Mouse (Mus musculus) urinary bladder, postnatal 25 days (tissue): Measurements from ENCODE around the gene Gm16181.
A peak's percentile ranks its signal among the peaks of the same experiment; 100 is the strongest.

Experiments
- DNase-seq: peaks from one replicate; pipeline ENCODE4 v3.0.0; 2022; ENCODE audit warnings: low spot score

Gene Gm16181

DNA sequence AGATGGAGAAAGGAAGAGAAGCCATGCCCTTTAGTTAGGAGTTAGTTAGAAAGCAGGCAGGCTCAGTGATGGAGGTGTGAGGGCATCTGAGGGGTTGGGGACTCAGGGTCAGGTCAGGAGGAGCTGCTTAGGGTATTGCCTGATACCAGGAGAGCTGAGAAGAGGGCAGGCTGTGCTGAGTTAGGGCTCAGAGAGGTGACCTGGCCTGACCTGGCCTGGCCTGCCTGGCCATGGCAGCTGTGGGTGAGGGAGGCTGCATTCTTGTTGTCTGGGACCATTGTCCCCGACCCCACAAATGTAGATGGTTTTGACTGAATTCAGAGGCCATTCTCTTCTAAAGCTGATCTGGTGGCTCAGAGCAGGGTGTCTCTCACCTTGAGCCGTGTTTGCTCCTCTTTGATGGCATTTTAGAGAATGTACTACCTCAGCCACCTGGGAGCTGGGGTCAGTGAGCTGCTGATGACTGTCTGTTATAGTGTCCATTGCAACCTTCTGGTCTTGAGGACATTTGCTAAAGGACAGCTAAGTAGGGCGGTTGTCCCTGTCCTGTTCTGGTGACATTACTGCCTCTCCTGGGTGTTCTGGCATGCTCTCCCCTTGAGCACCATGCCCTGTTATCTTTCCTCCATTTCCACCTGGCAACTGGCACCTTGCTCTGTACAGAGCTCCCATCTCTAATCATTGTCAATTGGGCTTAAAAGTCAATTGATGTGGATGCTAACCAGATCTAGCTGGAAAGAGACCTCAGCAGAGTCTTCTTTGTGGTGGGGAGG lies 29.9 kb downstream of the Gm16181 start:
- no peak for DNase-seq

DNA sequence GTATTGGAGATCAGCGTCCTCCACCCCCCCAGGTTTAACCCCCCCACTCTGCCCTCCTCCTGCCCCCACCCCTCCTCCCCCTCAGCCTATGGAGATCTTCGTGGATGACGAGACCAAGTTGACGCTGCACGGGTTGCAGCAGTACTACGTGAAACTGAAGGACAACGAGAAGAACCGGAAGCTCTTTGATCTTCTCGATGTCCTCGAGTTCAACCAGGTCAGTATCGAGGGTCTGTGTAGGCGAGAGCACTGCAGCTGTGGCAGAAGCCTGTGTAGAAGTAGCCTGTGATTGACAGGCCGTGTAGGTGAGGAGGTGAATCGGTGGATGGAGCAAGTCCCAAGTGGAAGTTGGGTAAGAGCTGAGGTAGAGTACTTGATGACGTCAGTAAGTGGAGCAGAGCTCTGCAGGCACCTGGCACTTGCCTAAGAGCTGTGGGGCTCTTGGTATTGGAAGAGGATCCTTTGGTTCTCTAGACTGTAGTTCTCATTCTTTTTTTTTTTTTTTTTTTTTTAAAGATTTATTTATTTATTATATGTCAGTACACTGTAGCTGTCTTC lies 30.6 kb downstream of the Gm16181 start:
- DNase-seq: no peak

DNA sequence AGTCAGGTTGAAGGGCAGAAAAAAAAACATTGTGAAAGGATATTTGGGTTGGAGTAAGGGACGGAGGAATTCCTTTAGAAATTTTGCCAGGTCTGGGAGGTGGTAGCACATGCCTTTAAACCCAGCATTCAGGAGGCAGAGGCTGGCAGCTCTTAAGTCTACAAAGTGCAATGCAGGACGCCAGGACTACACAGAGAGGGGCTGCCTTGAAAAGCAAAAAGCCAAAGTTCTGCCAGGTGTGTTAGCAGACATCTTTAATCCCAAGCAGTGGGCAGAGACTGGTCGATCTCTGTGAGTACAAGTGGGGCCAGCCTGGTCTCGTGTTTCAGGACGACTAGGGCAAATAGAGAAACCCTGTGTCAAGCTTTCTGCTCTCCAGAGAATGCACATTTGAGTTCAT lies 31.3 kb downstream of the Gm16181 start:
- no peak for DNase-seq

DNA sequence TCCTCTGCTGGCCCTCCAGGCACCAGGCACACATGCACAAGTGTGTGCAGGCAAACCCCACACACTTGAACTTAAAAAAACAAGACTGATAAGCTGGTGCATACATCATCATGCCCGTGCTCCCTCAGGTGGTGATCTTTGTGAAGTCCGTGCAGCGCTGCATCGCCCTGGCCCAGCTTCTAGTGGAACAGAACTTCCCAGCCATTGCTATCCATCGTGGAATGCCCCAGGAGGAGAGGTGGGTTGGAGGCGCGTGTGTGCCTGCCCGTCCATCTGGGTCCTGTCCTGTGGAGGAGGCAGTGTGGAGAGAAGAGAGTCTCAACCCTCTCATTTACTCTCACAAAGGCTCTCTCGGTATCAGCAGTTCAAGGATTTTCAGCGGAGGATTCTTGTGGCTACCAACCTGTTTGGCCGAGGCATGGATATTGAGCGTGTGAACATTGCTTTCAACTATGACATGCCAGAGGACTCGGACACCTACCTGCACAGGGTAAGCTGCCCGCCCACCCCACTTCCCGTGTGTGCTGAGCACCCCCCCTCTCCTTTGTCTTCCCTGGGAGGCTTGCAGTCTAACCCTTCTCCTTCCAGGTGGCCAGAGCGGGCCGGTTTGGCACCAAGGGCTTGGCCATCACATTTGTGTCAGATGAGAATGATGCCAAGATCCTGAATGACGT lies 32.1 kb downstream of the Gm16181 start:
- no peak for DNase-seq

- DNase-seq: no peak
Measured at GRCm38 (mm10) chr17:35253293-35254093, 32.9 kb downstream of the Gm16181 start.

DNA sequence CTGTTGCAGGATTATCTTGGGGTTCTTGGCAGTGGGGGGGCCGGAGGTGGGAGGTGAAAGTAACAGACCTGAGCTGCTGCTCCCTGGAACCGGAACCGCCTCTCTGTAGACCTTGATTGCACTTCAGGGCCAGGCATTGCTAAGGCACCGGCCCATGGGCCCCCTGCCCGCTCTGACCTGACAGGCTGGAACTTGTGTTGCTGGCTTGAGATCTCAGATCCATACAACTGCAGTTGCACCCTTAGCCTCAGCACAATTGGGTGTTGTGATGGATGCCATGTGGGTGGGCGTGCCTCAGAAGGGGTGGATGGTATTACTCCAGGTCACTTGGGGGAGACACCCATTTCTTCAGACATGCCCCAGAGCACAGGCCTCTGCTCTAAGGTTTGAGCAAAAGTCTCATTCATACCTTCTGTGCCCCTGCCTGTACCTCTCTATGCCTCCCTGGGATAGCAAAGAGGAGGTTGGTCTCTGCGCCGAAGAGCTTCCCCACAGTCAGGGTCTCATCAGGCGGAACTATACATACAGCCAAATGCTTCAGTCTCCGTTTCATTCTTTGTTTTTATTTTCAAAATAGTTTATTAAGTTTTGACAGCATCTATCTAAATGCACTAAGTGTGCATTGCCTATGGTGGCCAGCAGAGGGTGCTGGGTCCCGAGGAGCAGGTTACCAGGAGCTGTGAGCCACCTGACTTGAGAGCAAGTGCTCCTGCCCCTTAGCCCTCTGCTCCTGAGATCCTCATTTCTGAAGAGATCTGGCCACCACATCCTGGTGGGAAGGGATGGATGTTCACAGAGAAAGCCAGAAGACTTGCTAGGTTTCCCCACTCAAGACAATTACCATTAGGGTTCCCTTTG lies 33.8 kb downstream of the Gm16181 start:
- DNase-seq: no peak

DNA sequence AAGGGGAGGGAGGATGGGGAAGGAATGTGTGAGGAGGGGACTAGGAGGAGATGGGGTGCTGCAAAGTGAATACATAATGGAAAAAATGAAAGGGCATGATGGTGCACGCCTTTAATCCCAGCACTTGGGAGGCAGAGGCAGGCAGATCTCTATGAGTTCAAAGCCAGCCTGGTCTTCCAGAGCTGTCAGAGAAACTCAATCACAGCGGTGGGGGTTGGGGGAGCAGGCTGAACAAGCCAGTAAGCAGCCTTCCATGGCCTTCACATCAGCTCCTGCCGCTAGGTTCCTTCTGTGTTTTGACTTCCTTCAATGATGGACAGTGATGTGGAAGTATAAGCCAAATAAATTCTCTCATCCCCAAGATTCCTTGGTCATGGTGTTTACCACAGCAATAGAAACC lies 34.7 kb downstream of the Gm16181 start:
- DNase-seq: no peak

GRCm38 (mm10) chr17:35255704-35256103 lies 35.1 kb downstream of the Gm16181 start:
- no peak for DNase-seq

- no peak for DNase-seq
Measured at GRCm38 (mm10) chr17:35257378-35257777, 36.7 kb downstream of the Gm16181 start.

DNA sequence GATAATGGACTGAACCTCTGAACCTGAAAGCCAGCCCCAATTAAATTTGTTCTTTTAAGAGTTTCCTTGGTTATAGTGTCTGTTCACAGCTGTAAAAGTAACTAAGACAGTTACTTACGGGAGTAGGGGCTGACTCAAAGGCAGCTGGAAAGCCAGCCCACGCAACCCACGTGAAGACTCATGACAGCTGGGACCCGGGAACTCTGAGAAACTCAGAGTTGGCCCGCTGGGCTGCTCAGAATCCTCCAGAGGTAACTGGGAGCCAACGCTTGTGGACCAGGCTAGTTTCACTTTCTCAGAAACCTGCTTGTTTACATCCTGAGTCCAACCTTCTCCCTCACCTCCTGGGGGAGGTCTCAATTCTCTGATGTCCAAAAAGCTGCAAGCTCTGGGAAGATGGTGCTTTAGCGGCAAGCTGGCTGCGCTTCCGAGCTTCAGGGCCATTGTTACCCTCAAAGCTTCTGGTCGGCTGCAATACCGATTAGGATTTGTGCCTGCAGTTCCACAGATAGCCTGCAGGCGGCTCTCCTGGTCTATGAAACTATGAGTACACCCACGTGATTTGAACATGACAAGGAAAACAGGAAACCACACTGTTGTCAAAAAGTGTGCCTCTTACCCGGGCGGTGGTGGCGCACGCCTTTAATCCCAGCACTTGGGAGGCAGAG lies 37.3 kb downstream of the Gm16181 start:
- peak; percentile 90 for DNase-seq

GRCm38 (mm10) chr17:35258492-35259478 lies 38.2 kb downstream of the Gm16181 start:
- DNase-seq: no peak

DNA sequence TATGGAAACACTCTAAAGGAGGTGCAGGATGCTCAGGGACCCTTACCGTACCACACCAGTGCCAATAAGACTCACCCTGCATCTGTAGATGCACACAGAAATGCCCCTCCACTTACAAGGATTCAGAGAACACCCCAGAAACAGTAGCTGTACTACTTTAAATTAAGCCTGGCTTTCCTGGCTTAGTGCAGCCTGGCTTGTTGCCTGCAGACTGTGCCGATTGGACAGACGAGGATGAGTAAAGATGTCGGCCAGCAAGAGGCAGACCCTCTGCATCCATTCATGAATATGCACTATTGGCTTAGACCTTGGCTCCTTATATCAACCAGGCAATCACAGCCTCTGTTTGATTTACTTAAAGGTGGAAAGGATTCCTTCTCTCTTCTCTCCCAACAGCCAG lies 39.0 kb downstream of the Gm16181 start:
- no peak for DNase-seq

GRCm38 (mm10) chr17:35261651-35262050 lies 41.0 kb downstream of the Gm16181 start:
- no peak for DNase-seq

DNA sequence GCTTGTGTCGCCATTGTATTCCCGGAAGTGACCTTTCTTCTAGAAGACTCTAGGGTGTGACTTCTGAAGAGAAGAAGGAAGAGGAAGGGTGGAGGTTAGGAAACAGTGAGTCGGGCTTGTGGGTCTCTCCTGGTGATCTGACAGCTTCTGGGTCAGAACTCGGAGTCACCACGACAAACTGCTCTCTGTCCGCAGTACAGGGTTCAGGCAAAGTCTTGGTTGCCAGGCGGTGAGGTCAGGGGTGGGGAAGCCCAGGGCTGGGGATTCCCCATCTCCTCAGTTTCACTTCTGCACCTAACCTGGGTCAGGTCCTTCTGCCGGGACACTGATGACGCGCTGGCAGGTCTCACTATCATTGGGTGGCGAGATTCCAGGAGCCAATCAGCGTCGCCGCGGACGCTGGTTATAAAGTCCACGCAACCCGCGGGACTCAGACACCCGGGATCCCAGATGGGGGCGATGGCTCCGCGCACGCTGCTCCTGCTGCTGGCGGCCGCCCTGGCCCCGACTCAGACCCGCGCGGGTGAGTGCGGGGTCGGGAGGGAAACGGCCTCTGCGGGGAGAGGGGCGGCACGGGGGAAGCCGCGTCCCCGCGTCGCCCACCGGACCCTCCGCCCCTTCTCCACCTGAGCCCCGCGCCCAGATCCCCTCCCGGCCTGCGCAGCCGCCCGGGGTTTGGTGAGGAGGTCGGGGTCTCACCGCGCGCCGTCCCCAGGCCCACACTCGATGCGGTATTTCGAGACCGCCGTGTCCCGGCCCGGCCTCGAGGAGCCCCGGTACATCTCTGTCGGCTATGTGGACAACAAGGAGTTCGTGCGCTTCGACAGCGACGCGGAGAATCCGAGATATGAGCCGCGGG lies 42.3 kb downstream of the Gm16181 start, which contains the start of gene H2-D1:
TSS of gene H2-D1 (plus strand) at position 67 of the 859 bp plus-strand sequence.
- peak; percentile 100 for DNase-seq

- DNase-seq: no peak
Measured at GRCm38 (mm10) chr17:35263523-35263883, 42.9 kb downstream of the Gm16181 start.

- no peak for DNase-seq
Measured at GRCm38 (mm10) chr17:35267399-35268086, 46.9 kb downstream of the Gm16181 start.

- no peak for DNase-seq
Measured at GRCm38 (mm10) chr17:35269653-35270347, 49.2 kb downstream of the Gm16181 start.
